Mouse (Mus musculus) frontal cortex, postnatal 14 days (tissue): ENCODE results near the gene Fgfr2.
A peak's percentile ranks its signal among the peaks of the same experiment; 100 is the strongest.

Experiments used
- DNase-seq, 2 experiments: peaks; one replicate each; pipeline ENCODE4 v3.0.0; 2022; ENCODE audit warnings: low spot score in 2 of 2

Gene Fgfr2

DNA sequence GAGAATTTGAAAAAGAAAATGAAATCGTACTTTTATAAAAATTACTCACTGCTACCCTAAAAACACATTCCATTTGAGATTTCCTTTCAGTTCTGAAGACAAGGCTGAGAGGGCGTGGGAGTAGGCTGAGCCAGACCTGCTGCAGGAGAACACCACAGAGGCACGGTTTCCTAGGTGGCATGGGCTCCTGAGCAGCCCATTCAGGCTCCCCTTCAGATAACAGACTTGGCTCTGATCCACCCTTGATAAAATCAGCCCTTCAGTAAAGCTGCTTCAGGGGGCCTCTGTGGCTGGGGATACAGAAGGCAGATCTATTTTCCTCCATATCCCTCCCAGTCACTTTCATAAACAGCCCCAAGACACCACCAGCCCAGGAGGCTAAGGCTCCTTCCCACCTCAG lies 786.4 kb downstream of the Fgfr2 start:
- no peak for DNase-seq

DNA sequence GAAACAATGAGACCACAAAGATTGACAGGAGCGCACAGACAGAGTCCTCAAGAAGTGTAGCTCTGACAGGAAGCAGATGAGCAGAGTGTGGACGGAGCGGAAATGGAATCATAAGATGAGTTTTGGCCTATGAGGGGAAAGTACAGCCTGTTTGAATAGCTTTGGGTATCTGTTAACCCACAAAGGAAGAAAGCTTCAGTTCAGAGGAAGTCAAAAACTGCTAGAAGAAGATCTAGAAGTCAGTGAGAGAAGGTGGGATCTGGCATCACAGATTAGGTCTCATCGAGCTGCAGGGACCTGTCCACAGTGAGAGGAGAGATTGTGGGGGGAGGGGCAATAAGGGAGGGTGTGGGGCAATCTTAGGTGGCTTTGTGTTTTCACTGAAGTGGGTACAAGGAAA lies 787.8 kb downstream of the Fgfr2 start:
- no peak for DNase-seq

DNA sequence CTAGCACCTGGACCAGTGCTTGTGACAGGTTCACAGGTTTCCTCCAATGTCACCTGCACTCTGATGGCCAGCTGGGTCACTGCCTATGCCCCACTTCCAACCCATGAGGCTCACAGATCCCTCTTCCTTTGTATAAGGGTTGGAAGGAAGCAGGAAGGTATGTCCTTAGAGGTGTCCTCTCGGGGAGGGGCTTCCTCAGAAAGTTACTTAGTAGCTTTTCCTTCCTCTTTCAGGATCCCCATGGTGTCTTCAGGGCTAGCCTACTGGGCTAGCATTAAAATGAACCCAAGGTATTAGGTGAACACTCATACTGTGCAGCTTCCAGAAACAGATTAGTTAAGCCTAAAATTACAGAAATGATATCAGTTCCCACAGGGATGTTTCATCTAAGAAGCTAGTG lies 790.1 kb downstream of the Fgfr2 start:
- DNase-seq, result no peak

DNA sequence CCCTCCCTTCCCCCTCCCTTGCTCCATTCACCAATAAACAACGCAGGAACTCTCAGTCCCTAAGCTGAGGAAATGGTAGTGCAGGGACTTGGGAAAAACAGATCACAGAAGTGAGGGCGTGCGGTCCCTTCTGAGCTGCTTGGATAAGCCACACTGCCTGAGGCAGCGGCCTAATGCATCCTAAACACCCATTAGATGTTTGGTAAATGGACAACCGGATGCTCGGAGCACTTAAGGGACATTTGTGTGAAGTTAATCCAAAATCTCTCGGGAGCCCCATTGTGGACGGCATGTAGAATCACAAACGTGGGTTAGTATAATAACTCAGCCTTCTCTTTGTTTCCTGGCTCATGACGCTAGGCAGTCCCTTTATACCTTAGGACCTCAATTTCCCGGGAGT lies 791.0 kb downstream of the Fgfr2 start:
- DNase-seq, result no peak

DNA sequence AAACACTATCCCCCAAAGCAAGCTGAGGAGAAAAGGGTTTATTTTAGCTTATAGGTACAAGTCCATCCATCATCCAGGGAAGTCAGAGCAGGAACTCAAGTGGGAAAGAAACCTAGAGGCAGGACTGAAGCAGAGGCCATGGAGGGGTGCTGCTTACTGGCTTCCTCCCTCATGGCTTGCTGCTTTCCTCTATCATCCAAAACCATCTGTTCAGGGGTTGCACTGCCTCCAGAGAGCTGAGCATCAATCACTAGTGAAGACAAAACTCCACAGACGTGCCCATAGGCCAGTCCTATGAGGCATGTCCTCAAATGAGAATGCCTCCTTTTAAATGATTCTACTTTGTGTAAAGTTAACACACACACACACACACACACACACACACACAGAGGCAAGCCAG lies 793.0 kb downstream of the Fgfr2 start:
- no peak for DNase-seq

DNA sequence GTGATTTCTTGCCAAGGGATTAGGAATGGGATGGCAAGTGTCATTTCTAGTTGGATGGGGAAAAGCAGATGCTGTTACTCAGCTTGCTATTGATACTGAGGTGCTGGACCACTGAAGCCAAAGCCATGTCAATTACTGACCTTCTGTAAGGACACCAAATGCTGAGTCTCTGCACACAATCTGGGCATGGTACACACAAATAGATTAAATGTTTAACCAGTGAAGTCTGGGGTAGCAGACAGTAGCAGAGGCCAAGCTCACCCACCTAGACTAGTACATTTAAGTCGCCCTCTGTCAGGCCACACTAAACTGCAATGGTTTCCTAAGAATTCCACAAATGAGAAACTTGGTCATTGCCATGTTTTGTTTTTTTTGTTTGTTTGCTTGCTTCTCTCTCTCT lies 794.5 kb downstream of the Fgfr2 start:
- DNase-seq, result no peak

DNA sequence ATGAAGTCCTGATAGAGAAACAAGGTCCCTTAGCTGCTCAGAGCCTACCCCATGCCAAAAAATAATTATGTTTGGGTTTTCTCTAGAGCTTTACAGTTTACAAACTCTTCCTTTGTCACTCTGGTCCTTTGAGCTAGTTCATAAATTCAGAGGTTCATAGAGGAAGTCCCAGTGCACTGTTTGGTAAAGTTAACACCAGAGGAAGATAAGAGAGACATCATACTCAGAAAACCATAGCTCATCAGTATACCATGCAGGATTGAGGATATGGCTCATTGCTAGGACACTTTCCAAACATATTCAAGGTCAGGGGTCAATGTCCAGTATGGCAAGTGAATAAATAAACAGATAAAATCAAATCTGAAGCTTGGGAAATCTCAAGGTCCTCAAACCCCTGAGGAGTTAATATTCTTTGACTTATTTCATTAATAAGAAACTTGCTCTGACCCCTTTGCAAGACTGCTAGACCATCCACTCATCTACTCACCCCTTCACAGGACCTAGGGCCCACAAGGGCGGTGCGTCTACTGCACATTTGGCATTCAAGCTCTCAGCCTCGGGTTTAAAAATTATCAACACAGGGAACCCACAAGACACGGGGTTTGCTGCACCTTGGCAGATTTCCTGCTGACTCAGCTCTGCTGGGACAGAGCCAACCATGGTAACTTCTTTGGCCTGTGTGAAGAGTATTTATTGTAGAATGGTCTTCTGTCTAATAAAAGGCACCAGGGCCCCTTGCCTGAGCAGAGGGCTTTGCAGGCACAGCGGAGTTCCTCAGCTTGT lies 797.4 kb downstream of the Fgfr2 start:
- no peak for DNase-seq

DNA sequence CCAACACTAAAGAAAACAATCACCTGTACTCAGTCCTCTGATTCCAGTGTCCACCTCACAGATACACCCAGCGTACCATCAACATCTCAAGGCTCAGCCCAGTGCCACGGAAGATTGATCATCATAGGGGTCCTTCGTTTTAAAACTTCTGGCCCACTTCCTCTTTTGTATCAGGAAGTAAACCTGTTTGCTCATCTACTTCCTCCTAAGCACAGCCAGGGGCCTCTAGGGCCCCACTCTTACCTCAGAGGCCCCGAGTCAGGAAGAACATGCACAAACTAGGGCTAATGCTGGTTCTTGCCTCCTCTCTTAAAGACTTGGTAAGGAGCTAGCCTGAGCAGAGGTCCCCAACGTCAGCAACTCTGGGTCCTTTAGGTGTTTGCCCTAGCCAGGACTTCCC lies 799.7 kb downstream of the Fgfr2 start:
- DNase-seq, result no peak

DNA sequence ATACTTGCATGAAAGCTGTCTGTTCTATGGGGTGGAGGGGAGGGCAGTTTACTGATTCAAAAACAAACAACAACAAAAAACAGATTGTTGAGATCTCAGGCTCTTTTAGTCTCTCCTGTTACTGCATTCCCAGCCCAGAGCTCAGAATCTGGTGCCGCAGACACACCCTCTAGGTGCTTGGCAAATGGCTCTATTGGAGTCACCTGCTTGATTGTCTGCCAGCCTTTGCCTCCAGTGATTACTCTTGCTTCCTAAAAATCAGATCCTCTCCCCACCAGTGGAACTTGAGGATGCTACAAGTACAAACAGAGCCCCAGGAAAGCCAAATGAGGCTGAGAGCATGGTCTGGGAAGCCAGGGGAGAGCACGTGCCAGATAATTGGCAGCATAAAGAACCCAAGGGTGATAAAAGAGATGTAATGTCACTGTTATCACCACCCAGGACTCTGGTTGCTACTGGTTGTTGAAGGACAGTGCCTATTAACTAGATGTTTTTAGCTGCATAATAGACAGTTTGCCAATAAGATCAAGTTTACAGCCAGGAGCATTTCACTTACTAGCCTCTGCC lies 801.7 kb downstream of the Fgfr2 start:
- no peak for DNase-seq

DNA sequence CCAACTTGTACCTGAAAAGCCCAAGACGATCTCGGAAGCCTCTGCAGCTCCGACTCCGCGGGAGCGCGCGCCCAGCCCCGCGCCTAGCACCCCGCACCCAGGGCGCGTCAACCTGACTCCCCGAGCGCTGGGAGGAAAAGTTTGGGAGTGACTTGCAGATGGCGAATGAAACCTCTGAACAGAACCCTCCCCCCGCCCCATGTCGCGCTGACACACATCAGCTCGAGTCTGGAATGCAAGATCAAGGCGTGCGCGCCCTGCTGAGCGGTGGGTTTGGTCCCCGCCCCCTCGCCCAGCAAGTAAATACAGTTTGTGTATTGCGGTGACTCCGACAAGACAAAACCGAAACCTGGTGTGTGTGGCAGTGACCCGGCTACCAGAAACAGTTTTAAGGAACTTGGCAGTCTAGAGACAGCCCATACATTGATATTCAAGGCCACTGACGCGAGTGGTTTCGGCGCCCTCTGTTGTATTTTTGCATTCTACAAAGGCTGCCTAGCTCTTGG lies 806.1 kb downstream of the Fgfr2 start, which contains the start of gene Chst15:
Gene Chst15, minus strand, starts transcription at position 193 of the 506 bp plus-strand sequence.
- peak; percentile 43 to 48 for DNase-seq

DNA sequence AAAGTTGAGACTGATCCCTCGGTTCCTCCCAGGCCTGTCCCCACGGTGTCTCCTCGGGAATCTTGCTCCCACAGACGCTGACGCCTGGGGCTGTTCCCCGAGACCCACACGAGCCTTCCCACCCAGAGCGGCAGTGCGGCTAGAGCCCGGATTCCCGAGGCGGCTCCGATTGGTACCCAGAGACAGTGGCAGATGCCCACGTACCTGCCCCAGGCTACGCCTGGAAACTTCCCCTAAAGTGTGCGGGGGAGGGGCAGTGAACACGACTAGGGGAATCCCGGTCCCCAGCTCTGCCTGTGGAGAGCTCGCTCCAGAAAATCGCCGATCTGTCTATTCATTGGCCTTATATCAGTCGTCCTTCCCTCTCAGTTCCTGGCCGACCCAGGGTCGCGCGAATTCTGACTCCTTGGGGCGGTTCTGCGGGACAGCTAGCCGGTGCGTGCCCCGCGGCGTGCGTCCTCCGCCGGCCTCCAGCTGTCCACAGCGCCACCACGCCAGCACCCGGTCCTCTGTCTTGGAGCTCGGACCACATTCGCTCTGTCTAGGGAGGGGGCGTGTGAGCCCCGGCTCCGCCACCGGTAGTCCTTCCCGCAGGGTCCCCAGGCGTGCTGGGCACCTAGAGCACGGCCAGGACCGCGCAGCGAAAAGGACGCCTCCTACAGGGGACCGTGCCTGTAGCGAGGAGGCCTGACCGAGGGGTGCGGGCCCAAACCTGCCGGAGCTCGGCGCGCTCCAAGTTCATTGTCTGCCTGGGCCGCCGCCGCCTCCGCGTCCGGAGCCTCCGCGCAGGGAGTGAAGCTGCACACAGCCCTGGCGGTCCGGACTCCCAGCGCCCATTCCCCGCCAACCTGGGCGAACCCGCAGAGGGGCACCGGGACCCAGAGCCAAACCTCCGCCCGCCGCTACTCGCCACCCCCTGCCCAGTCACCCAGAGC lies 806.8 kb downstream of the Fgfr2 start:
- peak; percentile 34 to 54 for DNase-seq

DNA sequence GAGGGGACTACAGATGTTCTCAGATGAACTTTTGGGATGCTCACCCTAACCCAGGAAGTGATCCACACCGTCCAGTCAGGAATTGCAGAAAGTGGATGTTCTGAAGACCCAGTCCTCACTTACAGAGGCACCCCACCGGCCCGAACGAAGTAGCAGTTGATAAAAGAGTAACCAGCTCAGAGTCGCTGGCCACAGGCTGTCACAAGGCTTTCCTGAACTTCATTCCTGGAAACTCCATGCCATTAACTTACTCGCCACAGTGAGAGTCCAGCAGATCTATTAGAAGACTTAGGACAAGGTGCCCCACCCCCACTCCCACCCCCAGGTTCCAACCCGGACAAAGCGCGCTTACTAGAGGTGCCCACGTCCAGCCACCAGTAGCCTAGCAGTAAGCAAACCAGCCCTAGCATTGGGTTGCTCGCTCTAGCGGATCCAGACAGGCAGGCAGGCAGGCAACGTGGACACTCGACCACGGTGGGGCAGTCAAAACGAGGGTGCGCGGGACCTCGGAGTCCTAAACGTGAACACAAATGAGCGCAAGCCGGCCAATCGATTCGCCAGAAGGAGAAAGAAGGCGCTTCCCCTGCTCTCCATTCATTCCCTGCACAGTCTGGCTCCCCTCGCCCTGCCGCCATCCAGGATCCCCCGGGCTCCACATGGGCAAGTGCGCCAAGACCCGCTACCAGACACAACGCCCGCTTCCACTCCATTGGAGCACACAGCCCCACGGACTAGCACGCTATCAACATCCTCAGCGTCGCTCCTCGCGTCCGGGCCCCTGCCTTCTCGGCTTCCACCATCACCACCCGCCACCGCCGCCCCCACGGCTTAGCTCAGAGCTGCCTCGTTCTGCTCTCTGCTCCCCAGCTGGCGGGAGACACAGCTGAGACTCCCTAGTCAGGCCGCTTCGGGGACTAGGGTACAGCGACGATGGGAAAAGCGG lies 807.7 kb downstream of the Fgfr2 start:
- DNase-seq, result peak; percentile 62 to 64

DNA sequence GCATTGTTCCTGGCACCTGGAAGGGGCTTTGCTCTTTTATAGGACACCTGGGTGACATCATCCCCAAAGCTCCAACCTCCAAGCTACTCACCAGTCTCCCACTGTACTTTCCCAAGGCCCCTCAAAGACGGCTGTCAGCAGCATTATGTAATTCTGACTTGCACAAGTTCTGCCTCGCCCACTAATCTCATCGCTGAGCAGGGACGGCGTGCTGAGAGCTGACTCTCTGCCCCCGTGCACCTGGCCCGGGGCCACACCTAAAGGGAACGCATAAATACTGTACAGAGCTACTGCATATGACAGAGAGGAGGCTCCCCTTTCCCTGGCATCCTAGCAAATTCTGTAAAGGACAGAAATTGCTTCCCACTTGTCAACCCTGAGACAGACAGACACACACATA lies 810.8 kb downstream of the Fgfr2 start:
- peak; percentile 41 to 49 for DNase-seq

DNA sequence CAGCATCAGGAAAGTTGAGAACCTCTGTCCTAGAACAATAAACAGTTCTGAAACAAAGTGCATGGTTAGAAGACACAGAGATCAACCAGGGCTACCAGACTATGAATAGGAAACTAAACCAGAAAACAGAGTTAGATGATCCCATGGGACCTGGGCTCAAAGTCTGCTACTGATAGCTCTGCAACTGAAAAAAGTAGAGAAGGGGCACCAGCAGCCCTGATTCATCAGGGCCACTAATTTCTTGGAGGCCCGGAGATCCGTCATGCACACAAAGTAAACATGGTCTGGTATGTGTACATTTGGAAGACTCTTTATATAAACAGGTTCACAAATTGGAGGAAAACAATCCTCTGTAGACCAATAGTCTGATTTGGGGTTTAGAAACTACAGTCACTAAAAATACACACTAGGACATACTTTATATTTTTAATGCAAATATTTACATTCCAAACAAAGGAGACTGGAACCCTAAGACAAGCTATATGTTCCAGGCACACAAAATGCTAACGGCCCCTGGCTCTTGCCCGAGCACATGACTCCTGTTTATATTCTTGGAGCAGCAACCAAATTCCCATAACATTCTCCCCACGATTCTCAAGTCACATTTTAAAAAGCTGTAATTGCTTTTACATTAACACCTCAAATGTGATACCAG lies 814.5 kb downstream of the Fgfr2 start:
- no peak for DNase-seq

DNA sequence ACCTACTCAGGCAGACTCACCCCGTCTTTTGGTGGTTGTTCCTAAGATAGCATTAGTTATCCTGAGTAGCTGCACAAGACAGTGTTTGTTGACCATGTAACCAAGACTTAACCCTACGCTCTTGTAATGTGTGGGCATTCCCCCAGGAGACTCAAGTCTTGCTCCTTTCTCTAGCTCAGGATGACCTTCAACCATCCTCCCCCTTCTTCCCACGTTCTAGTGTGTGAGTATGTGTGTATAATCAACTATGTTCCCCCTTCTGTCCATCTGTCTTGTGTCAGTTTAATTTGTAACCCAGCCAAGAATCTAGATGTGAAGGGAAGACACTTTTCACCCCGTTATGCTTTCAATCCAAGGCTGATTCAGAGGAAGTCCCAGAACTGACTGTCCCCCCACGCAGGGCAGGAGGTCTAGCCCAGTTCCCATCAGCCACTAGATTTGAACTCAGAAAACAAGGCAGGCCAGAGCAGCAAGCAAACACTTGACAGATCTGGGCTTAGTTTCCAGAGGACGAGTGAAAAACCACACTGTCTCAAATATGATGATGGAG lies 815.4 kb downstream of the Fgfr2 start:
- DNase-seq, result no peak

DNA sequence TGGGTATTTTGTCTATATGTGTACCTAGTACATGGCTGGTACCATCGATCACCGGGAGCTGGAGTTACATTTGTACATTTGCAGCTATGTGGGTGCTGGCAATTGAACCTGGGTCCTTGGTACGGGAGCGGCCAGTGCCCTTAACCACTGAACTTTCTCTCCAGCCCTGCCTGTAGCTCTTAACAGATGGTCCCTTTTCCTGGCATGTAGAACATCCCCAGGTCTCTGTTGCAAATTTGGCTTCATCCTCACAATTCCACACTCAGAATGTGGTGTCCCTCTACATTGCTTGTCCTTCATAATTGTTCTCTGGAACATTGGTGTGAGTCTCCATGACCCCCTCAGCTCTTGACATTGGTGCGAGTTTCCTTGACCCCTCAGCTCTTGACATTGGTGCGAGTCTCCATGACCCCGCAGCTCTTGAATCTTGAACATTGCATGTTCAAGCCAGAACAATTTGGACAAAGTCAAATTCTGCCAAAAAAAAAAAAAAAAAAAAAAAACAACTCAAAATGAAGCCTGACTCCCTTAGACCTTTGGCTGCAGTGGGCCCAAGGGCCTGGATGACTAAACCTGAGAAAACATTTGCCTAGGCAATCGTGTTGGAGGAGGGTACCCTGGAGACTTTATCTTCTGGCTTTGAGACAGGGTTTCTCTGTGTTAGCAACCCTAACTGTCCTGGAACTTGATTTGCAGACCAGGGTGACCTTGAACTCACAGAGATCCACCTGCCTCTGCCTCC lies 816.3 kb downstream of the Fgfr2 start:
- no peak for DNase-seq

DNA sequence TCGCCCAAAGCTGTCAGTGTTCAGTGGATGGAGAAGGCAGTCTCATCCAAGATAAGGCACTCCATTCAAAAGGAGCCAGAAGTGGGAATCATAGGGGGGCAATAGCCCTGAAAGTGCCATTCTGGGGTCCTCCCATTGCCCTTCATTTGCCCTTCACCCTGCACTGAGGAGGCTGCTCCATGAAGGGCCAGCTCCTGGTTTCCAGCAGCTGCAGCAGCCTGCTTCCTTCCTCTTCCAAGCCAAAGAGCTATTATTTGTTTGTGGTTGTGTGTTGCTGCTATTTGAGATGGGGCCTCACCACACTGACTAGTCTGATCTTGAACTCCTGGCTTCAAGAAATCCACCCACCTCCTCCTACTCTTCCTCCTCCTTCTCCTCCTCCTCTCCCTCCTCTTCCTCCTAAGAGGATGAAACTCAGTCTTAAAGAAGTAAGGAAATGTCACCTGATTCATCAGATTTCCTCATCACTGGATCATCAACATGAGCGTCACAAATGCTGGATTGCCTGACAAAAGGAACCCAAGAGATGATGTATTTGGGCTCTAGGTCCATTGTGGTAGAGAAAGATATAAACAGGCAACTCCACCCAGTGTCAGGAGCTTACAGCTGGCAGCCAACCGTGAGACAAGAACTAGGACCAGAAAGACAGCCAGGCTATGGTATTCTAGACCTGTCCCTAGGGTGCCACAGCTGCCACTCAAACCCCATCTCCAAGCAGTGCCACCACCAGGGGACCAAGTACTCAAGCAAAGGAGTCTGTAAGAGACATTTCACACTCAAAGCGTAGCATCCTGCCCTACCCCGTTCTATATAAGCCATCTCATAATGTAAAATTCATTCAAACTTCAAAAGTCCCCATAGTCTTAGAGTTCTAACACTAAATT lies 817.4 kb downstream of the Fgfr2 start:
- DNase-seq, result no peak

DNA sequence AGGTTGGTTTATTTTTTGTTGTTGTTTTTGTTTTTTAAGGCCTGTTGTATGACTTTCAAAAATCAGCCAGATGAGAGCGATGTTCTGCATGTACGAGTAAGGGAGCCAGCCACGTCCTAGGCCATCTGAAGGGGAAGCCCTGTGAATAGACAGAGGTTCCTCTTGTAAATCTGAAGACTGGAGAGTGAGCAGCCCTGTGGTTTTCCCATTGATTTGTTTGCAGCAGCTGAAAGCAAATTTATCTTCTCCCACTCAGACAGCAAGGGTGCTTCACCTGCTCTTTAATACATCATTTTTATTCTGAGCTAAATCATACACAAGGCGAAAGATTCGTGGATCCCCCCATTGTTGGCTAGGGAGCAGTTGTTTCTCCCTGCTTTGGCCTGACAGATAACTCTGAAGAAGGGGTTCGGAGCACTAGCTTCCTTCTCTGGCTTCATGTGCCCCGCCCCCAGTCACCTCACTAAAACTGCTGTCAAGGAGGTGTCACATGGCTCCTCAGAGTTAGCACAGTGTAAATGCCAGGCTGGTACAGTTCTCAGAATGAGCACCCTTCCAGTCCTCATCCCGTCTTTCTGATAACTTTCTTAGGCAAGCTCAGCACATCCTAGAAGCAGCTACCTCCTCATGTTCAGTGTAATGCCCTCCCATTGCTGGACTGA lies 818.6 kb downstream of the Fgfr2 start:
- no peak for DNase-seq
